ENCODE assay signal across 1 mouse cellular context in genomic region chr3:37421179-37421578, GRCm38 (mm10).
TF ChIP-seq lines count a peak whose summit lies in the region.

No protein-coding gene starts in this region.

TF ChIP-seq in MEL, 35 proteins besides CTCF, POLR2A, EP300 and RAD21 (continued from another document):
- TF ChIP-seq UBTF (IDR thresholded peaks at IDR 0.05; ENCODE audit: borderline replicate concordance, insufficient read depth, low read depth, low read length) (no peak), SMC3 (IDR thresholded peaks at IDR 0.05; ENCODE audit: low read depth, low read length) (no peak), ZMIZ1 (IDR thresholded peaks at IDR 0.05; ENCODE audit: low read depth, low read length) (no peak), USF1 (IDR thresholded peaks at IDR 0.05; ENCODE audit: low read depth, low read length) (no peak), NRF1 (IDR thresholded peaks at IDR 0.05; ENCODE audit: insufficient read depth, low read depth, low read length, poor library complexity, severe bottlenecking) (no peak)
